Mouse (Mus musculus): Measurements from ENCODE around the gene Socs5.
"Not testable (repeated sequence)": the region's sequence is repeated elsewhere in the genome, so short reads cannot be mapped to it uniquely, and the experiment has no call there.

Socs5 gene

GRCm38 (mm10) chr17:87107623-87108221 is at the start of gene Socs5:
TSS of gene Socs5 (plus strand) at chr17:87107679.
- peak in 1 of 2 experiments; percentile 81 for DNase-seq (ENCODE audit: low spot score in 2 of 2)

GRCm38 (mm10) chr17:87062639-87063038 is 44.8 kb upstream of the Socs5 start:
- no peak for DNase-seq (ENCODE audit: low spot score in 2 of 2)

GRCm38 (mm10) chr17:87063461-87063860 is 44.0 kb upstream of the Socs5 start:
- DNase-seq (ENCODE audit: low spot score in 2 of 2): no peak

GRCm38 (mm10) chr17:87063969-87064368 is 43.5 kb upstream of the Socs5 start:
- DNase-seq (ENCODE audit: low spot score in 2 of 2): no peak

GRCm38 (mm10) chr17:87068997-87069396 is 38.5 kb upstream of the Socs5 start:
- no peak for DNase-seq (ENCODE audit: low spot score in 2 of 2)

- DNase-seq (ENCODE audit: low spot score in 2 of 2): not testable (repeated sequence)
These were observed 35.3 kb upstream of the Socs5 start for GRCm38 (mm10) chr17:87072183-87072582.

GRCm38 (mm10) chr17:87072766-87073440 is 34.6 kb upstream of the Socs5 start:
- DNase-seq (ENCODE audit: low spot score in 2 of 2): no peak

GRCm38 (mm10) chr17:87073470-87073869 is 34.0 kb upstream of the Socs5 start:
- DNase-seq (ENCODE audit: low spot score in 2 of 2): no peak

- DNase-seq (ENCODE audit: low spot score in 2 of 2): not testable (repeated sequence)
These were observed 29.3 kb upstream of the Socs5 start for GRCm38 (mm10) chr17:87078217-87078616.

- DNase-seq (ENCODE audit: low spot score in 2 of 2): no peak
These were observed 26.8 kb upstream of the Socs5 start for GRCm38 (mm10) chr17:87080724-87081123.

GRCm38 (mm10) chr17:87082547-87082946 is 24.9 kb upstream of the Socs5 start:
- no peak for DNase-seq (ENCODE audit: low spot score in 2 of 2)

- no peak for DNase-seq (ENCODE audit: low spot score in 2 of 2)
These were observed 23.8 kb upstream of the Socs5 start for GRCm38 (mm10) chr17:87083671-87084070.

GRCm38 (mm10) chr17:87085726-87086125 is 21.8 kb upstream of the Socs5 start:
- no peak for DNase-seq (ENCODE audit: low spot score in 2 of 2)

GRCm38 (mm10) chr17:87089296-87089695 is 18.2 kb upstream of the Socs5 start:
- DNase-seq (ENCODE audit: low spot score in 2 of 2): no peak

- no peak for DNase-seq (ENCODE audit: low spot score in 2 of 2)
These were observed 14.4 kb upstream of the Socs5 start for GRCm38 (mm10) chr17:87093061-87093460.

GRCm38 (mm10) chr17:87096951-87097350 is 10.5 kb upstream of the Socs5 start:
- DNase-seq (ENCODE audit: low spot score in 2 of 2): no peak

GRCm38 (mm10) chr17:87097576-87097975 is 9.9 kb upstream of the Socs5 start:
- no peak for DNase-seq (ENCODE audit: low spot score in 2 of 2)

GRCm38 (mm10) chr17:87100947-87101346 is 6.5 kb upstream of the Socs5 start:
- DNase-seq (ENCODE audit: low spot score in 2 of 2): no peak

GRCm38 (mm10) chr17:87102636-87103035 is 4.8 kb upstream of the Socs5 start:
- DNase-seq (ENCODE audit: low spot score in 2 of 2): no peak

GRCm38 (mm10) chr17:87103060-87103459 is 4.4 kb upstream of the Socs5 start:
- no peak for DNase-seq (ENCODE audit: low spot score in 2 of 2)

GRCm38 (mm10) chr17:87104276-87104675 is 3.2 kb upstream of the Socs5 start:
- no peak for DNase-seq (ENCODE audit: low spot score in 2 of 2)

GRCm38 (mm10) chr17:87105941-87106340 is 1.5 kb upstream of the Socs5 start:
- no peak for DNase-seq (ENCODE audit: low spot score in 2 of 2)

- DNase-seq (ENCODE audit: low spot score in 2 of 2): peak; percentile 90 to 92
These were observed 572 bp upstream of the Socs5 start for GRCm38 (mm10) chr17:87106691-87107523.

All from spleen, postnatal 4 days (tissue).